Comparison of ENCODE assay signal across 15 mouse cellular contexts in the genomic region with DNA sequence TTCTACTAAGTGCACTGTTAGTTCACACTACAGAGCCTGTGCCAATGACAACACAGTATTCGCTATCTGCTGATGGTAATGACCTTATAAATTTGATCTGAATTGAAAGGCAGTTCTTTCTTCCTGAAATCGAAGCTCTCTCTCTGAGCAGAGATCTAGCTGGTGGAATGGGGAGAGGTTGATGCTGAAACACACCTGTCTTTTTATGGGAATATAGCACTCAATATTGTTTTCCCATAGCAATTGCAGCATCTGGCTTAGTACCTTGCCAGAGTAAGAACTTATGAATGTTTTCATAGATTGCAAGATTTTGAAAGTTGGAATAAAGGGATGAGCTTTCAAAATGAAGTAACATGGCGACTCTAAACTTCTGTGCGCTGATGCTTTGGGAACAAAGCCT.
"Had no signal": no experiment of that assay in that cellular context is flagged by ENCODE, and none has a peak within 500 bp of the region (broad histone marks: within the 10 kb centered on the region; RNA-seq: fewer than 3 reads in every experiment).

No protein-coding gene starts in this region.

- H3K36me3 ChIP-seq: kidney, embryonic 15.5 days; liver, embryonic 13.5 days had no signal

- H3K27ac ChIP-seq: kidney, embryonic 15.5 days; liver, embryonic 13.5 days had no signal

- H3K9me3 ChIP-seq: kidney, embryonic 15.5 days; liver, embryonic 13.5 days had no signal

- H3K4me1 ChIP-seq: kidney, embryonic 15.5 days; liver, embryonic 13.5 days; megakaryocyte, embryonic 14.5 days had no signal

- ATAC-seq: inflammation-experienced regulatory T-cells, adult 6 months; intestine, embryonic 16.5 days had no signal

- DNase-seq: kidney, adult 2 months; kidney, postnatal 14 days; kidney, postnatal 4 days; liver, embryonic 13.5 days; lung, postnatal 10 days; lung, postnatal 36 days; midbrain, embryonic 14.5 days; thymus, adult 18-20 months; thymus, postnatal 36 days had no signal

- H3K27me3 ChIP-seq: kidney, embryonic 15.5 days; liver, embryonic 13.5 days; megakaryocyte, embryonic 14.5 days had no signal

- H3K4me2 ChIP-seq: kidney, embryonic 15.5 days; liver, embryonic 13.5 days; lung, embryonic 14.5 days; midbrain, embryonic 11.5 days had no signal

- H3K4me3 ChIP-seq: kidney, embryonic 15.5 days; liver, embryonic 13.5 days; megakaryocyte, embryonic 14.5 days had no signal

- H3K9ac ChIP-seq: kidney, embryonic 15.5 days; liver, embryonic 13.5 days; lung, embryonic 14.5 days had no signal
